Mouse (Mus musculus) kidney, postnatal 0 days (tissue): ENCODE data around the gene Kif1c. TPM values are rescaled to one million over a fixed set of nuclear protein-coding genes. Genes with fewer than 3 reads are reported as not detected.

Experiments used
- ATAC-seq: fragments of 200-750 bp; cut with Nextera tagmentation; replicated peaks from 2 replicates; pipeline ENCODE4 v1.8.0; 2017; ENCODE audit warnings: low read depth, moderate number of reproducible peaks, moderate TSS enrichment, moderate library complexity; ENCODE audit not compliant: low FRiP score
- DNase-seq: peaks from one replicate; pipeline ENCODE4 v3.0.0-alpha.2; 2016; ENCODE audit warnings: low spot score
- H3K27ac ChIP-seq: fragments of 300-500 bp; sonication (generic); 2 replicates; pipeline ENCODE4 v1.5.1; 2014; ENCODE audit warnings: mild to moderate bottlenecking
- H3K27me3 ChIP-seq: fragments of 300-500 bp; sonication (generic); 2 replicates; pipeline ENCODE4 v1.6.1; 2014; ENCODE audit warnings: low read length, mixed read lengths; ENCODE audit not compliant: insufficient read depth
- H3K36me3 ChIP-seq: fragments of 300-500 bp; sonication (generic); 2 replicates; pipeline ENCODE4 v1.6.1; 2014; ENCODE audit warnings: low read length, mixed read lengths; ENCODE audit not compliant: insufficient read depth
- H3K4me1 ChIP-seq: fragments of 300-500 bp; sonication (generic); replicated peaks from 2 replicates; pipeline ENCODE4 v1.6.1; 2014; ENCODE audit warnings: antibody characterized with exemption, low read length, mixed read lengths; ENCODE audit not compliant: insufficient read depth
- H3K4me2 ChIP-seq: fragments of 300-500 bp; sonication (generic); 2 replicates; pipeline ENCODE4 v1.6.1; 2014; ENCODE audit warnings: mild to moderate bottlenecking, low read length, moderate library complexity, mixed read lengths
- H3K4me3 ChIP-seq: fragments of 300-500 bp; sonication (generic); replicated peaks from 2 replicates; pipeline ENCODE4 v1.5.1; 2014; ENCODE audit warnings: low read depth, low read length
- H3K9ac ChIP-seq: fragments of 300-500 bp; sonication (generic); 2 replicates; pipeline ENCODE4 v1.6.1; 2014; ENCODE audit warnings: low read depth, low read length
- H3K9me3 ChIP-seq: fragments of 300-500 bp; sonication (generic); replicated peaks from 2 replicates; pipeline ENCODE4 v1.6.1; 2016; ENCODE audit warnings: low read length, inconsistent platforms, mixed read lengths
- CTCF ChIP-seq: IDR thresholded peaks from 2 replicates; pipeline ENCODE4 v1.5.1; 2016; ENCODE audit warnings: antibody characterized with exemption, low read depth, mild to moderate bottlenecking, moderate library complexity
- WGBS: fragments of 180-500 bp; shearing (Covaris S2); extraction: QIAGEN DNeasy Blood & Tissue Kit; methylation state at CpG from one replicate; pipeline ENCODE4 v1.1.7; 2014; 5-methylcytosine and 5-hydroxymethylcytosine counted together
- polyA plus RNA-seq: library from polyadenylated mRNA; unstranded; fragments of >200 nt; fragmentation: Nextera tagmentation; extraction: Ambion mirVana; gene quantifications from 2 replicates; pipeline ENCODE4 v1.2.1, GENCODE M21; 2015

The Kif1c gene
- polyA plus RNA-seq, 1 experiment from 2014 or later, result 3.5 TPM

DNA sequence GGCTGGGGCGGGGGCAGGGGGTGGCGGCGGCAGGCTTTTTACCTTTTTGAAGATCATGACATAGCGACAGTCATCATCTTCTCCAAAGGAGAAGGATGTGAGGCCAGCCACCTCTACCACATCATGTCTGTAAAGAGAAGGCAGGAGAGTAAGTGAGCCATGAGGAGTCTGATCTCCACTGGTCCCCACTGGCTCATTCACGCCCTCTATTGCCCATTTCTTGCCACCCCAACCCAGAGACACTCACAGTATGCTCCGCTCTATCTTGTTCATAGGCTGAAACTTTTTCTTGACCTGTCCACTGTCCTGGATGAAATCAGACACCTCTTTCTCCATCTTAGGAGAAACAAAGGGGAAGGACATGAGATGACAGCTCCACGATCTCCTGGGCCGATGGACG, 35.6 kb upstream of the Kif1c start:
- 85% methylated on average over 9 of the region's 9 CpGs for WGBS
- Histone ChIP-seq H3K4me3 (no peak overlapping the region), H3K4me1 (peaks cover 7% of the 10 kb centered on the region), H3K4me2 (no peak overlapping the region), H3K9me3 (no peaks in the 10 kb centered on the region), H3K27ac (no peak overlapping the region), H3K36me3 (peaks cover 37% of the 10 kb centered on the region), H3K27me3 (no peaks in the 10 kb centered on the region), H3K9ac (no peak overlapping the region)
- TF ChIP-seq CTCF, result no peak
- ATAC-seq, result no peak
- DNase-seq, result no peak

DNA sequence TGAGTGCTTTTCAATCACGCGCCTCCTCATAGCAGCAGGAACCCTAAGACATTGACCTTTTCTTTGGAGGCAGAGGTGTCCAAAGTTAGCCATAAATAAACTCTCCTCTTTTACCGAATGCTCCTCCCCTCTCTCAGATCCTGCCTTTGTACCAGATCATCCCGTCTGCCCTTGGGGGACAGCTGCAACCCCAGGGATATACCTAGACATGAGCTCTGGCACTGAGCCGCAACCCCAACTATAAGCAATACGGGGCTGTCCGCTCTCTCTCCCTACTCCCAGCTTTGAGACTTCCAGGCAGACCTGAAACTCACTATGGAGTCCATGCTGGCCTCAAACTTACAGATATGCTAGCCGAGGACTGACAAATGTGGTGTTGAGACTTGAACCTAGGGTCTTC, 33.7 kb upstream of the Kif1c start:
- ATAC-seq (no peak), DNase-seq (no peak)
- H3K9me3 ChIP-seq, result no peaks in the 10 kb centered on the region
- H3K4me2 ChIP-seq, result no peak overlapping the region
- H3K4me1 ChIP-seq, result peaks cover 7% of the 10 kb centered on the region
- no peak overlapping the region for H3K9ac ChIP-seq
- 93% methylated on average over 8 of the region's 8 CpGs for WGBS
- H3K4me3 ChIP-seq, result no peak overlapping the region
- peaks cover 40% of the 10 kb centered on the region for H3K36me3 ChIP-seq
- TF ChIP-seq CTCF, result no peak
- H3K27me3 ChIP-seq, result no peaks in the 10 kb centered on the region
- no peak overlapping the region for H3K27ac ChIP-seq

DNA sequence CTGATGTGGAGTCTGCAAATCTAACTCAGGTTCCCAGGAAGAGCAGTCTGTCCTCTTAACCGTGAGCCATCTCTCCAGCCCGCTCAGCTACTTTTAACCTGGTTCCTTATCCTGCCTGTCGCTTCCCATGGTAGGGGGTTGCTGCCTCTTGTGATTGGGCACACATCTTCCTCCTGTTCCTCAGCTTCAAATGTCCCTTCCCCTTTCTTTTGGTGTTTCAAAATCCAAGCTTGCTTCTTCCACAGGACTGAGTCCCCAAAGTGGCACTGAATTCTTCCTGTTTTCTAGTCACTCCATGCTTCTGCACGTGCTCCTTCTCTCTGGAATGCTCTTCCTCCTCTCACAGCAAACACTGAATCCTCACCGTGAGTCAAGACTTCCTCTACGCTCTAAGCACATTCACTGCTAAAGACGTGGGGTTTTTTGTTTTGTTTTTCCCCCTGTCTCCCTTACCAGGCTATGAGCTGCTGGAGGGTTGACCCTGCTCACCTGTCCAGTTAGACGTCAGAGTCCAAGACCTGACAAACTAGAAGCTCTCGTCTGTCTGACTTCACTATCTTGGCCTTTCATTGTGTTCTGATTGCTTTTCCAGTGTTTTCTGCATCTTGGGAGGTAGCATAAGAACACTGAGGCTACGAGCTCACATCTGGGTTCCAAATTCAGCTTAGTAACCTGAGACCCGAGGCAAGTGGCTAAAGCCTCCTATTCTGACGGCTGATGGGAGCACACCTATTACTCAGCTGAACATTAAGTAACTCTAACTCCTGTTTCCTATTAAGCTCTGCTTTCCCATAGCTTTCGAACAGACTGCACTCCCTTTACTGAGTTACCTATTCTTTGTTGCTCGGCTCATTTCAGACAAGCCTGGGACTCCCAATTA, 32.8 kb upstream of the Kif1c start:
- H3K4me1 ChIP-seq, result peaks cover 7% of the 10 kb centered on the region
- ATAC-seq (no peak), DNase-seq (no peak)
- WGBS, result 54% methylated on average over 14 of the region's 14 CpGs
- H3K27ac ChIP-seq, result peak overlapping the region; percentile 75
- no peaks in the 10 kb centered on the region for H3K9me3 ChIP-seq
- H3K36me3 ChIP-seq, result peaks cover 33% of the 10 kb centered on the region
- peak overlapping the region; percentile 63 for H3K4me3 ChIP-seq
- peak overlapping the region; percentile 96 for H3K4me2 ChIP-seq
- TF ChIP-seq CTCF, result no peak
- peak overlapping the region; percentile 60; the same call in 1 of the 2 replicates for H3K9ac ChIP-seq
- H3K27me3 ChIP-seq, result no peaks in the 10 kb centered on the region

DNA sequence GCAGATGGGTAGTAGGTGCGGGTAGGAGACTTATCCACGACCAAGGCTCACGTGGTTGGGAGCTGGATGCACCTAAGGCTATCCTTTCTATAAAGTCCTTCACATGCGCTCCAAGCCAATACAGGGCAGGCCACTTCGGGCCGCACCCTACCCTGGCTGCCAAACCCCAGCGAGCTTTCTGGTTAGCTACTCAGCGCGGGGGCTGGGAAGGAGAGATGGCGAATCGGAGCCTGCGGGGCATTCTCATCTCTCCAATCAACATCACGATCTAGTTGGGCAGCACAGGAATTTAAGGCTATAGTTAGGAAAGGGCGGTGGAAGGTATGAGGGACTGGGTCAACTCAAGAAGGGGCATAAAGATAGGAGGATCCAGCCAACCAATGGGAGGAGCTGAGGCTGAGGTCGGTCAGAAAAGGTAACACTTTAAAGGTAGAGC, 32.0 kb upstream of the Kif1c start:
- Histone ChIP-seq H3K9me3 (no peaks in the 10 kb centered on the region), H3K9ac (peak overlapping the region; percentile 60), H3K4me3 (peak overlapping the region; percentile 63), H3K27ac (peak overlapping the region; percentile 75), H3K27me3 (no peaks in the 10 kb centered on the region), H3K4me1 (peaks cover 7% of the 10 kb centered on the region), H3K4me2 (peak overlapping the region; percentile 96), H3K36me3 (peaks cover 24% of the 10 kb centered on the region)
- no peak for TF ChIP-seq CTCF
- ATAC-seq, result no peak
- WGBS, result under 1% methylated on average over 15 of the region's 15 CpGs
- no peak for DNase-seq

DNA sequence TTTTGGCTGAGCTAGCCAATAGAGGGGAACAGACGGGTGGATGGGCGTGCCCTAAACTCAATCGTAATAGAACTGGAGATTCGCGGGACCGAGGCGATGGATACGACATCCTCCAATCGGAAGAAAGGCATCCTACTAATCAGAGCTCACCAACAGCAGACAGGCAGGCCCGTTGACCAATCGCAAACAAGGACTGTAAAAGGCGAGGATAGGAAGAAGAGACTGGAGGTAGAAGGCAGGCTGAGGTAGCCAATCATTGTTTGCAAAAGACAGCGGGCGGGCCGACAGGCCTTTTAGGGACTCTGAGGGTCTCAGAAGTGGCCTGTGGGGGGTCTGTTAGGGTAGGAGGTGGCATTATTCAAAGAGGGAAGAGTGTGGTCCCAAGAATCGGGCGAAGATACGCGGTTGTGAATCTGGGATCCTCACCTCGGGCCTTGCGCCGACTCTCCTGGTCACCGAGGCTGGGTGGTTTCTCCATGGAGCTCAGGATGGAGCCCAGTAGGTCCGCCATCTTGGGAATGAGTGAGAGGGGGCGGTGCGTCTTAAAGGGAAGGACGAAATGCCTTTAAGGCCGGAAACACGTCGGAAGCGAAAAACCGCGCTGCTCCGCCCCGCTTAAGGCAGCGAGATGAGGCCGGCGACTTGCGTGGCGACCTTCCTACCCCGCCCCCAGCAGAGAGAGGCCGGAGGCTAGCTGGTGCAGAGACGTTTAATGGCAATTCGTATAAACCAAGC, 31.4 kb upstream of the Kif1c start, which contains the start of gene Spag7:
Gene Spag7 (minus strand): TSS at position 646 of the 735 bp plus-strand sequence.
- under 1% methylated on average over 44 of the region's 44 CpGs for WGBS
- Histone ChIP-seq H3K4me3 (peak within 1 kb of the TSS; percentile 63), H3K9ac (peak within 1 kb of the TSS; percentile 73), H3K36me3 (peaks cover 22% of the 10 kb centered on the region), H3K27me3 (no peaks in the 10 kb centered on the region), H3K9me3 (no peaks in the 10 kb centered on the region), H3K4me1 (peaks cover 7% of the 10 kb centered on the region), H3K27ac (peak within 1 kb of the TSS; percentile 98), H3K4me2 (peak within 1 kb of the TSS; percentile 96)
- no peak for TF ChIP-seq CTCF
- DNase-seq (peak; percentile 100), ATAC-seq (peak; percentile 94)
